Mouse (Mus musculus) left cerebral cortex, postnatal 36 days (tissue): Measurements from ENCODE around the gene Cisd3. TPM values are rescaled to one million over a fixed set of nuclear protein-coding genes. Genes with fewer than 3 reads are reported as not detected.
"Not testable (repeated sequence)": the region's sequence is repeated elsewhere in the genome, so short reads cannot be mapped to it uniquely, and the experiment has no call there.

Experiments used
- DNase-seq, 2 experiments: peaks; one replicate each; pipeline ENCODE4 v3.0.0; 2021 to 2022; ENCODE audit warnings: low spot score in 2 of 2, mixed read lengths in 1 of 2
- intact Hi-C: fragments of 180-260 bp; cut with DNase I; formaldehyde crosslinking; loops from one replicate; pipeline ENCODE4 v1.15.1; 2025
- microRNA-seq: library from miRNA; unstranded; fragments of <30 nt; microRNA quantifications from one replicate; pipeline ENCODE4 v1.2.0, GENCODE M21; 2022
- total RNA-seq, 2 experiments: library from RNA; stranded (reverse); gene quantifications; 2 replicates each; pipeline ENCODE4 v1.2.3; 2021

Gene Cisd3
- total RNA-seq, 2 experiments from 2014 or later: 56.0 to 59.3 TPM

GRCm38 (mm10) chr11:97728730-97729129, 43.1 kb downstream of the Cisd3 start:
- intact Hi-C loops: no loop called here
- DNase-seq: no peak

- no peak for DNase-seq
- intact Hi-C loops: no loop called here
Observed at GRCm38 (mm10) chr11:97733689-97734088, 48.1 kb downstream of the Cisd3 start.

GRCm38 (mm10) chr11:97734810-97735209, 49.2 kb downstream of the Cisd3 start:
- DNase-seq, intact Hi-C loops: not testable (repeated sequence)

- intact Hi-C loops: no loop called here
- DNase-seq: no peak
Observed at GRCm38 (mm10) chr11:97736645-97737044, 51.0 kb downstream of the Cisd3 start.

- no peak for DNase-seq
- intact Hi-C loops: no loop called here
Observed at GRCm38 (mm10) chr11:97737600-97737999, 52.0 kb downstream of the Cisd3 start.

Small RNA genes within 50 kb of the gene (microRNA-seq; reads per million reads assigned to microRNA genes)
- gene Gm24158 (not detected), gene Mir6927 (not detected)

Other genes starting within 250 kb of the Cisd3 start
- gene 4933428G20Rik, start 185.5 kb upstream of the Cisd3 start, total RNA-seq: under 1 TPM; 0.22 to 0.48 TPM
- gene Srcin1, start 109.6 kb upstream of the Cisd3 start, total RNA-seq: 100 to 1,000 TPM; 326 to 349 TPM
- gene Epop, start 56.1 kb upstream of the Cisd3 start, total RNA-seq: 100 to 1,000 TPM in 1 of 2 experiments, 10 to 100 TPM in 1; 90.9 to 102 TPM
- 100 to 1,000 TPM; 129 to 134 TPM for gene Mllt6, start 22.4 kb upstream of the Cisd3 start, total RNA-seq
- 10 to 100 TPM; 27.5 to 35.7 TPM for gene Pcgf2, start 14.7 kb downstream of the Cisd3 start, total RNA-seq
- 100 to 1,000 TPM; 116 to 125 TPM for gene Psmb3, start 17.6 kb downstream of the Cisd3 start, total RNA-seq
- 100 to 1,000 TPM; 113 to 114 TPM for gene Pip4k2b, start 58.9 kb downstream of the Cisd3 start, total RNA-seq
- 10 to 100 TPM; 20.2 to 20.7 TPM for gene Cwc25, start 80.7 kb downstream of the Cisd3 start, total RNA-seq
- 1 to 10 TPM in 1 of 2 experiments, not detected in 1; 1.1 TPM for gene 1700001P01Rik, start 90.1 kb downstream of the Cisd3 start, total RNA-seq
- gene Rpl23, start 96.6 kb downstream of the Cisd3 start, total RNA-seq: 100 to 1,000 TPM; 330 to 339 TPM
- gene Lasp1, start 113.2 kb downstream of the Cisd3 start, total RNA-seq: 100 to 1,000 TPM; 175 to 183 TPM
- gene B230217C12Rik, start 155.0 kb downstream of the Cisd3 start, total RNA-seq: 10 to 100 TPM; 79.9 to 81.0 TPM
- gene Fbxo47, start 198.3 kb downstream of the Cisd3 start, total RNA-seq: 1 to 10 TPM; 1.9 to 3.7 TPM